Mouse (Mus musculus): ENCODE measurements around the gene Fam124b.

The Fam124b gene

DNA sequence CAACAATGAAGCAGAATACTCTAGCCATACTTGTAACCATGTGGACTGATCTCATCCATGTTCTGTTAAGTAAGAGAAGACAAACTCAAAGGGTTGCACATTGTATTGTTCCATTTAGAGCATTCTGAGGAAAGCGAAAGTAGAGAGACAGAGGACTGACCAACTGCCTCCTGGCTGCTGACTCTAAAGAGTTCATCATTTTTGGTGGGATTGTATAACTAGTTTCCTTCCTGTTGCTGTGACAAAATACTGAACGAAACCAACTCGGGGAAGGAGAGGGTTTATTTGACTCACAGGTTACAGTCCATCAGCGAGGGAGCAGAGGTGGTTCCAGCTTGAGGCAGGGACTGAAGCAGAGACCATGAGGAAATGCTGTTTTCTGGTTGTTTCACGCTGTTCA lies 50.6 kb downstream of the Fam124b start:
- DNase-seq = no peak

DNA sequence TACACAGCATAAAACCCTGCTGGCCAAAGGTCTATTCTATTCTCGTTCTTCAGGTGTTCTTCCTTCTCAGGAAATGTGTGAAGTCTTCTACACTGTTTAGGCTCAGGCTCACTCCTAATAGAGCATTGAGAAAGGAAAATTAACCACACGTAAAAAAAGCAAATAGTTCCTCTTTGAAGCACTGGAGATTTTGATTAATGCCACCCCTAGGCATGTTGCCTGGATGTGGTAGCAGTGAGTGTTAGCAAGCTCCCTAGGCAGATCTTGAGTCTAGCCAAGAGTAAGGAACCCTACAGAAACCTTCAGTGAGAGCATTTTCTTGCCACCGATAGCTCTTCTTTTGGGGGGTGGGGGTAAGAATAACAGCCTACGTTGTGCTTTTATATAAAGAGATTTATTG lies 51.7 kb downstream of the Fam124b start:
- no peak for DNase-seq

DNA sequence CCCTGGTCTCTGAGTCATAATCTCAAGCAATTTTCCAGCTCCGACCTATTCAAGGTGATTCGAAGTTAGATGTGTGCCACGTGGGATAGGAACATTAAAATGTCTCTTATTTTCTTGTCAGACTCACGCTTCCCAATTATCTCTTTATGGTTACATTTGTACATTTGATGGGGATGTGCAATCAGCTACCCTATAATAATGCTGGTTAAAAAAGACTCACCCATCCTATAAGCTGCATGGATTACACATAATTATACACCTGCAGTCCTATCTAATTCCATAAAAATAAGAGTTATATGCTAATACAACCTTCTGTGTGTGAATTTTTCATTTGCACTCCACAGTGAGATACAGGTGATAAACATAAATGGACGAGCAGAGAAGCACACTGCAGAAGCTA lies 52.9 kb downstream of the Fam124b start:
- no peak for DNase-seq

DNA sequence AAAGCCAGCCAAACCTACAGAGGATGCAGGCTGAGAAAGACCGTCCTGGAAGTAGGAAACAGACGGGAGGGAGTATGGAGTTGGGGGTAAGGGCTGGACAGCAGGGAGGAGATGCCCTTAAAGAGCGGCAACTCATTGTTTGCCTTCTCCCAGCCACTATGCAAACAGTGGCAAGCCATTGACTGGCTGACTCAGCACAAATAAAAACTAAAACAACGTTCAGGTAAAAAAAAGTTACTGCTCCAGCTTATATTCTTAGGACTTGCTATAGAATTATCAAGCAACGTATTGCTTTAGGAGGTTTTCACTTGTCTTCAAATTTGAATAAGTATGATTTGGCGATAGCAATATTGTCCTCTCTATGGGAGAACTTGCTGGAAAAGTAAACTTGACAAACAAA lies 55.3 kb downstream of the Fam124b start:
- no peak for DNase-seq

DNA sequence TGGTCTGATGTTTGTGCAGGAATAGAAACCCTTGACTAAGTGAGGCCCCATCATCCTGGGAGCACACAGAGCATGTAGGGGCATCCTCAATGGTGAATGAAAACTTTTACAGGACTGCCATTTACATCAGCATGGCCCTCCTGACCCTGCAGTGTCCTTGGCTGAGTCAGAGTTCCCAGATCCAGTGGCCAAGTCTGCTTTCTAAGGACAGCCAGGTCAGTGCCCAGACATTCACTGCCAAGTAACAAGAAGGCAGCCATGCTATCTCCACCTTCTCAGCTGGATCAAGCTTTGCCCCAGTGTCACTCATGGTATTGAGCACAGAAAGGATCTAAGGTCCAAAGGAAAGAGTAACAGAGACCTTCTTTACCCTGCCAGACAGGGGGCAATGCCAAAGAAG lies 58.7 kb downstream of the Fam124b start:
- no peak for DNase-seq

DNA sequence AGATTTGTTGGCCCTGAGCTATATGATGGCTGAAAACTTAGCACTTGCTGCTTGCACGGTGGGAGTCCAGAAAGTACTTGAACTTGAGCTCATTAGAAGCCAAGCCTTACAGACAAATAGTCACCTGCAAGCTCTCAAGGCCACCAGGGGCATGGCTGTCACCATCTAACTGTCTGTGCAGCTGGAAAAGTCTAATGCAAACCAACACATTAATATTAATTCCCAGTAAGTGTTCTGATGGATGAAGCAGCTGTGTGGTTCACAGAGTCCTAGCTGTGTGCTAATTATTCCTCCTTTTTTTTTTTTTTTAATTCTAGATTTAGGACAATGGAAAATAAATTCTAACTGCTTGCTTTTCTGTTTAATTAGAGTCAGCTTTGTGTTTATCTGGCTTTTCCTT lies 63.4 kb downstream of the Fam124b start:
- no peak for DNase-seq

DNA sequence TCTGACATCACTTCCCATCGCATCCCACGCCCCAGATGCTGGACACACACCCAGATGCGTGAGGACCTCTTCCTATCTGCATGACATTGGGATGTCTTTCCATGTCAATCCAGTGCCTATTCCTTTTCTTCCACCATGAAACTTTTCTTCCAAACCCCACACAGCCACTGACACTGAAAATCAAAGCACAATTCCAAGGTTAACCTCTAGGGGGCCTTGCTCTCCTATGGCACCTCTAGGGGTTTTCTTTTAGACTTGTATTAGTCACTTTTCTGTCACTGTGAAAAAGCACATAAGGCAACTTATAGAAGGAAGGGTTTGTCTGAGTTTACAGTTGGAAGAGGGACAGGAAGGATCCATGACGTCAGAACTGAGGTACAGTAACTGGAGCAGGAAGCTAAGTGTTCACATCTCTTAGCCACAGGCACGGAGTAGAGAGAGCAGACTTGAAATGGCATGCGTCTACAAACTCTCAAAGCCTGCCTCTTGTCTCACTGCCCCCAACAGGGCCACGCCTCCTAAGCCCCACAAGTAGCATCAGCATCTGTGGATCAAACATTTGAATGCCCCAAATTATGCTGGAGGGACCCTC lies 65.1 kb downstream of the Fam124b start:
- no peak for DNase-seq

DNA sequence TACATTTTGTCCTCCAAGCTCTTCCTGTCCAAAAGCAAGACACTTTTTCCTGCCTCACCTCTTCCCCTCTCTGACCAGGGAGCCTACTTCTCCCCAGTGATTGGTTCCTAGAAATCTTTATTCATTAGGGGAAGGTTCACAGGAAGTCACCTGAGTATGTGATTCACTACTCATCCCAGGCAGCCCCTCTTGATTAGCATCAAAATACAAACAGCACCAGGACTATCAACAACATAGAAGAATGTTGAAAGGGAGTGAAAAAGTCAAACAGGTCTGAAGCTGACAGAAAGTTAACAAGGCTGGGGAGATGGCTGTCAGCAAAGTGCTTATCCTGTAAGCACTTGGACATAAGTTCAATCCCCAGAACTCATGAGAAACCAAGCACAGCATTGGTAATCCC lies 67.6 kb downstream of the Fam124b start:
- no peak for DNase-seq
